Mouse (Mus musculus) stomach, postnatal 0 days (tissue): ENCODE data around the gene Sh3glb2. TPM values are rescaled to one million over a fixed set of nuclear protein-coding genes. Genes with fewer than 3 reads are reported as not detected.

ENCODE experiments used
- ATAC-seq: fragments of 200-750 bp; cut with Nextera tagmentation; 2 replicates; pipeline ENCODE4 v1.8.0; 2017; ENCODE audit not compliant: low FRiP score, low TSS enrichment
- DNase-seq: peaks from one replicate; pipeline ENCODE4 v3.0.0-alpha.2; 2016; ENCODE audit warnings: low spot score
- H3K27ac ChIP-seq: fragments of 300-500 bp; sonication (generic); replicated peaks from 2 replicates; pipeline ENCODE4 v1.5.1; 2014; ENCODE audit warnings: mild to moderate bottlenecking, control low read depth
- H3K27me3 ChIP-seq: fragments of 300-500 bp; sonication (generic); 2 replicates; pipeline ENCODE4 v1.6.1; 2014; ENCODE audit warnings: low read length; ENCODE audit not compliant: control insufficient read depth, insufficient read depth
- H3K36me3 ChIP-seq: fragments of 300-500 bp; sonication (generic); 2 replicates; pipeline ENCODE4 v1.6.1; 2014; ENCODE audit warnings: low read length, mixed read lengths; ENCODE audit not compliant: control insufficient read depth, insufficient read depth
- H3K4me1 ChIP-seq: fragments of 300-500 bp; sonication (generic); replicated peaks from 2 replicates; pipeline ENCODE4 v1.6.1; 2014; ENCODE audit warnings: antibody characterized with exemption; ENCODE audit not compliant: control insufficient read depth, insufficient read depth
- H3K4me2 ChIP-seq: fragments of 300-500 bp; sonication (generic); replicated peaks from 2 replicates; pipeline ENCODE4 v1.6.1; 2014; ENCODE audit warnings: low read depth, mild to moderate bottlenecking, control low read depth, moderate library complexity
- H3K4me3 ChIP-seq: fragments of 300-500 bp; sonication (generic); 2 replicates; pipeline ENCODE4 v1.5.1; 2014; ENCODE audit warnings: low read depth, low read length, control low read depth
- H3K9ac ChIP-seq: fragments of 300-500 bp; sonication (generic); 2 replicates; pipeline ENCODE4 v1.6.1; 2014; ENCODE audit warnings: mild to moderate bottlenecking, low read length, control low read depth, mixed read lengths
- H3K9me3 ChIP-seq: fragments of 300-500 bp; sonication (generic); 2 replicates; pipeline ENCODE4 v1.6.1; 2016; ENCODE audit warnings: low read length; ENCODE audit not compliant: control insufficient read depth
- CTCF ChIP-seq: IDR thresholded peaks from 2 replicates; pipeline ENCODE4 v1.5.1; 2016; ENCODE audit warnings: antibody characterized with exemption, low read depth, mild to moderate bottlenecking, moderate library complexity
- EP300 ChIP-seq: optimal IDR thresholded peaks from 2 replicates; pipeline ENCODE3; 2016; ENCODE audit warnings: antibody characterized with exemption
- WGBS: fragments of 180-500 bp; shearing (Covaris S2); extraction: QIAGEN DNeasy Blood & Tissue Kit; methylation state at CpG from one replicate; pipeline ENCODE4 v1.1.7; 2014; 5-methylcytosine and 5-hydroxymethylcytosine counted together
- polyA plus RNA-seq: library from polyadenylated mRNA; unstranded; fragments of >200 nt; fragmentation: Nextera tagmentation; extraction: Ambion mirVana; gene quantifications from 2 replicates; pipeline ENCODE4 v1.2.1, GENCODE M21; 2015

The Sh3glb2 gene
- polyA plus RNA-seq, 1 experiment from 2014 or later = 84.9 TPM

GRCm38 (mm10) chr2:30365281-30366069 lies 6.3 kb upstream of the Sh3glb2 start:
- Histone ChIP-seq H3K27ac (peak overlapping the region; percentile 35; the same call in 1 of the 2 replicates), H3K4me2 (peak overlapping the region; percentile 92), H3K27me3 (no peaks in the 10 kb centered on the region), H3K9me3 (no peaks in the 10 kb centered on the region), H3K4me3 (peak overlapping the region; percentile 87), H3K4me1 (0 out of 2 replicates have a peak, but pooled peaks cover 5% of the 10 kb centered on the region), H3K9ac (peak overlapping the region; percentile 79; the same call in 1 of the 2 replicates), H3K36me3 (peaks cover 7% of the 10 kb centered on the region)
- DNase-seq = no peak
- no peak for ATAC-seq
- WGBS = 70% methylated on average over 2 of the region's 2 CpGs
- TF ChIP-seq EP300 = no peak
- TF ChIP-seq CTCF = no peak

GRCm38 (mm10) chr2:30363773-30364650 lies 4.9 kb upstream of the Sh3glb2 start, which contains the start of gene Miga2:
Gene Miga2 (plus strand): TSS chr2:30364233.
- Histone ChIP-seq H3K36me3 (peaks cover 4% of the 10 kb centered on the region; the same call in 1 of the 2 replicates), H3K27ac (peak within 1 kb of the TSS; percentile 63; the same call in 1 of the 2 replicates), H3K4me3 (peak within 1 kb of the TSS; percentile 87), H3K27me3 (no peaks in the 10 kb centered on the region), H3K4me1 (0 out of 2 replicates have a peak, but pooled peaks cover 5% of the 10 kb centered on the region), H3K4me2 (peak within 1 kb of the TSS; percentile 92), H3K9ac (peak within 1 kb of the TSS; percentile 79), H3K9me3 (no peaks in the 10 kb centered on the region)
- WGBS = under 1% methylated on average over 53 of the region's 54 CpGs
- TF ChIP-seq EP300 (no peak), CTCF (0 out of 2 replicates have a peak, but pooled peaks have one; percentile 35)
- ATAC-seq (peak; percentile 98), DNase-seq (peak; percentile 99)

- H3K9me3 ChIP-seq = no peaks in the 10 kb centered on the region
- H3K4me1 ChIP-seq = peaks cover 8% of the 10 kb centered on the region
- 75% methylated on average over 5 of the region's 5 CpGs for WGBS
- no peak overlapping the region for H3K4me2 ChIP-seq
- H3K27ac ChIP-seq = no peak overlapping the region
- TF ChIP-seq EP300 = no peak
- peak; percentile 50 for TF ChIP-seq CTCF
- no peak for ATAC-seq
- no peaks in the 10 kb centered on the region; the same call in 1 of the 2 replicates for H3K36me3 ChIP-seq
- DNase-seq = no peak
- no peak overlapping the region for H3K9ac ChIP-seq
- no peaks in the 10 kb centered on the region for H3K27me3 ChIP-seq
- H3K4me3 ChIP-seq = no peak overlapping the region
These were observed 3.7 kb upstream of the Sh3glb2 start for GRCm38 (mm10) chr2:30362865-30363264.

GRCm38 (mm10) chr2:30360626-30361025 lies 1.5 kb upstream of the Sh3glb2 start:
- Histone ChIP-seq H3K4me2 (no peak overlapping the region), H3K4me1 (peaks cover 18% of the 10 kb centered on the region), H3K27me3 (no peaks in the 10 kb centered on the region), H3K9ac (no peak overlapping the region), H3K36me3 (no peaks in the 10 kb centered on the region), H3K9me3 (no peaks in the 10 kb centered on the region), H3K27ac (no peak overlapping the region), H3K4me3 (no peak overlapping the region)
- DNase-seq (no peak), ATAC-seq (no peak)
- TF ChIP-seq CTCF (no peak), EP300 (no peak)
- 48% methylated on average over 10 of the region's 10 CpGs for WGBS

GRCm38 (mm10) chr2:30357552-30358510 lies 1.3 kb downstream of the Sh3glb2 start:
- 39% methylated on average over 8 of the region's 8 CpGs for WGBS
- peaks cover 3% of the 10 kb centered on the region; the same call in 1 of the 2 replicates for H3K36me3 ChIP-seq
- peak overlapping the region; percentile 81 for H3K4me3 ChIP-seq
- no peaks in the 10 kb centered on the region for H3K9me3 ChIP-seq
- peak; percentile 29 for DNase-seq
- H3K4me2 ChIP-seq = peak overlapping the region; percentile 93
- H3K9ac ChIP-seq = peak overlapping the region; percentile 76
- H3K27me3 ChIP-seq = no peaks in the 10 kb centered on the region
- ATAC-seq = no peak; the same call in 1 of the 2 replicates
- H3K4me1 ChIP-seq = peaks cover 13% of the 10 kb centered on the region
- TF ChIP-seq EP300 = no peak
- TF ChIP-seq CTCF = no peak
- peak overlapping the region; percentile 89 for H3K27ac ChIP-seq
